Mouse (Mus musculus) forebrain, embryonic 14.5 days (tissue): ENCODE measurements at regions not wholly inside any gene's neighbourhood (a gene's known extent, or its start where the extent isn't known, plus 50 kb on each side); places are given as distances from the start of the nearest gene placed in this dataset.

Experiments
- ATAC-seq: fragments of 200-750 bp; cut with Nextera tagmentation; 2 replicates; pipeline ENCODE4 v1.8.0; 2017; ENCODE audit warnings: mild to moderate bottlenecking, moderate library complexity
- DNase-seq: peaks from one replicate; pipeline ENCODE4 v3.0.0-alpha.2; 2015; ENCODE audit warnings: low spot score
- H3K27ac ChIP-seq: fragments of 300-500 bp; sonication (generic); 2 replicates; pipeline ENCODE4 v1.5.1; 2014; ENCODE audit warnings: low read depth, mild to moderate bottlenecking, control low read depth, low read length, moderate library complexity
- H3K27me3 ChIP-seq: fragments of 300-500 bp; sonication (generic); replicated peaks from 2 replicates; pipeline ENCODE4 v1.6.1; 2014; ENCODE audit warnings: low read length, control low read depth, mixed read lengths; ENCODE audit not compliant: control insufficient read depth, insufficient read depth
- H3K36me3 ChIP-seq: fragments of 300-500 bp; sonication (generic); 2 replicates; pipeline ENCODE4 v1.6.1; 2014; ENCODE audit warnings: low read length, control low read depth; ENCODE audit not compliant: control insufficient read depth, insufficient read depth
- H3K4me1 ChIP-seq: fragments of 300-500 bp; sonication (generic); 2 replicates; pipeline ENCODE4 v1.6.1; 2014; ENCODE audit warnings: antibody characterized with exemption, low read length, control low read depth; ENCODE audit not compliant: control insufficient read depth, insufficient read depth
- H3K4me2 ChIP-seq: fragments of 300-500 bp; sonication (generic); 2 replicates; pipeline ENCODE4 v1.6.1; 2014; ENCODE audit warnings: mild to moderate bottlenecking, control low read depth, low read length
- H3K4me3 ChIP-seq: fragments of 300-500 bp; sonication (generic); 2 replicates; pipeline ENCODE4 v1.5.1; 2014; ENCODE audit warnings: low read depth, low read length, control low read depth
- H3K9ac ChIP-seq: fragments of 300-500 bp; sonication (generic); 2 replicates; pipeline ENCODE4 v1.6.1; 2014; ENCODE audit warnings: mild to moderate bottlenecking, low read length, control low read depth, moderate library complexity
- H3K9me3 ChIP-seq: fragments of 300-500 bp; sonication (generic); replicated peaks from 2 replicates; pipeline ENCODE4 v1.6.1; 2016; ENCODE audit warnings: low read length, control low read depth, mixed read lengths; ENCODE audit not compliant: control insufficient read depth
- WGBS: fragments of 180-500 bp; shearing (Covaris S2); extraction: QIAGEN DNeasy Blood & Tissue Kit; methylation state at CpG from one replicate; pipeline ENCODE4 v1.1.7; 2014; 5-methylcytosine and 5-hydroxymethylcytosine counted together

GRCm38 (mm10) chr13:115575052-115575891, 473.5 kb upstream of the Itga1 start:
- no peaks in the 10 kb centered on the region for H3K9me3 ChIP-seq
- no peaks in the 10 kb centered on the region for H3K36me3 ChIP-seq
- peak; percentile 89 for DNase-seq
- H3K4me1 ChIP-seq: peaks cover 3% of the 10 kb centered on the region; the same call in 1 of the 2 replicates
- 34% methylated on average over 6 of the region's 6 CpGs for WGBS
- no peak overlapping the region for H3K4me2 ChIP-seq
- 0 out of 2 replicates have a peak, but pooled peaks cover 3% of the 10 kb centered on the region for H3K27me3 ChIP-seq
- ATAC-seq: peak; percentile 93
- H3K27ac ChIP-seq: no peak overlapping the region
- H3K4me3 ChIP-seq: no peak overlapping the region
- no peak overlapping the region for H3K9ac ChIP-seq

- 69% methylated on average over 3 of the region's 3 CpGs for WGBS
- H3K27me3 ChIP-seq: no peaks in the 10 kb centered on the region
- H3K9me3 ChIP-seq: no peaks in the 10 kb centered on the region
- no peaks in the 10 kb centered on the region for H3K4me1 ChIP-seq
- H3K27ac ChIP-seq: no peak overlapping the region
- H3K36me3 ChIP-seq: no peaks in the 10 kb centered on the region
- H3K4me3 ChIP-seq: no peak overlapping the region
- 0 out of 2 replicates have a peak, but pooled peaks have one; percentile 23 for ATAC-seq
- DNase-seq: no peak
- no peak overlapping the region for H3K4me2 ChIP-seq
- H3K9ac ChIP-seq: no peak overlapping the region
These were observed 439.4 kb upstream of the Itga1 start for GRCm38 (mm10) chr13:115541167-115541566.

DNA sequence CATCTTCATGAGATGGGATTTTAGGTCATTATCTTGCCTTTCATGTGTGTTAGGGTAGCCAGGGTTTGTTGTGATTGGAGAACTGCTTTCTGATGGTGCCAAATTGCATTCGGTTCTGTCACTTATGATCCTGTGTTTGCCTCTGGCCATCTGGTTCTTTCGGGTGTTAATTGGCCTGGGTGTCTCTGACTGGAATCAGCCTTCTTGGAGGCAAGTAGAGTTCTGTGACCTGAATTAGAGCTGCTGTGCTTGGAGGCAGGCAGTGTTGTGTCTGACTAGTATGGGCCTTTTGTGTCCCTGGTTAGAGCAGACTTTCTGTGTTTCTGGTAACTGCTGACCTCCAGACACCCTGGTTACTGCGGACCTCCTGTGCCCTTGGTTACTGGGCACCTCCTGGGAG, 434.1 kb upstream of the Itga1 start:
- Histone ChIP-seq H3K9me3 (no peaks in the 10 kb centered on the region), H3K36me3 (no peaks in the 10 kb centered on the region), H3K27me3 (no peaks in the 10 kb centered on the region), H3K27ac (no peak overlapping the region), H3K4me3 (no peak overlapping the region), H3K4me2 (no peak overlapping the region), H3K9ac (no peak overlapping the region), H3K4me1 (no peaks in the 10 kb centered on the region)
- 61% methylated on average over 3 of the region's 3 CpGs for WGBS
- DNase-seq: peak; percentile 48
- ATAC-seq: peak; percentile 46; the same call in 1 of the 2 replicates

DNA sequence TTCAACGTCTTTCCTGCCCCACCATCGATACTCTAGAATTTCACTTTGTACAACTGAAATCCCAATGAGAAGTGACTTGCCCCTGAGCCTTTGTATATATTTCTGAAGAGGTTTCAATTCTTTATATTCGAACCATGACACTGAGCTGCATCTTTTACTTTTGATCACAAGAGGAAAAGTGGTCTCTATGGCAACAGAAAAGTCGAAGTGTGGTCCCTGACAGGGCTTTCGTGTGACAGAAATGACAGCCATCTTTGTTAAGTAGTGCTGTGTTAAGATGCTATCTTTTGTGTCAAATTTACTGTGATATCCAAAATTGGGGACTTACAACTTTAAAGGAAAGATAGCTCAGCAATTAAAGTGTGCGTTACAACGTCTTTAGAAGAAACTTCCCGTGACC, 412.1 kb upstream of the Itga1 start:
- Histone ChIP-seq H3K9ac (no peak overlapping the region), H3K4me3 (no peak overlapping the region), H3K27ac (no peak overlapping the region), H3K4me1 (no peaks in the 10 kb centered on the region), H3K4me2 (no peak overlapping the region), H3K36me3 (no peaks in the 10 kb centered on the region), H3K27me3 (no peaks in the 10 kb centered on the region), H3K9me3 (no peaks in the 10 kb centered on the region)
- peak; percentile 52 for DNase-seq
- ATAC-seq: 0 out of 2 replicates have a peak, but pooled peaks have one; percentile 20
- WGBS: 72% methylated on average over 8 of the region's 8 CpGs

DNA sequence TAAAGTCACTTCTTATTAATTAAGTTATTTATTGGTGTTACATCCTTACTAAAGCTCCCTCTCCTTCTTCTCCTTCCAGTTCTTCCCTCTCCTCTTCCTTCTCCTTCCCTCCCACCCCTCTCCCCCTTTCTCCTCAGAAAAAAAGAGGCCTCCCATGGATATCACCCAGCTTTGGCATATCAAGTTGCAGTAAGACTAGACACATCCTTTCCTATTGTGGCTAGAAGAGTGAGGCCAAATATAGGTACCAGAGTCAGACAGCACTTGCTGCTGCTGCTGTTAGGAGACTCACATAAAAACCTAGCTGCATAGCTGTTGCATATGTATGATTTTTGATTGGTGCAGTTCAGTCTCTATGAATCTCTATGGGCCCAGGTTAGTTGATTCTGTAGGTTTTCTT, 410.4 kb upstream of the Itga1 start:
- H3K9ac ChIP-seq: no peak overlapping the region
- H3K27ac ChIP-seq: no peak overlapping the region
- H3K36me3 ChIP-seq: no peaks in the 10 kb centered on the region
- no peaks in the 10 kb centered on the region for H3K27me3 ChIP-seq
- no peak overlapping the region for H3K4me3 ChIP-seq
- H3K4me2 ChIP-seq: no peak overlapping the region
- ATAC-seq (no peak), DNase-seq (no peak)
- H3K9me3 ChIP-seq: no peaks in the 10 kb centered on the region
- H3K4me1 ChIP-seq: no peaks in the 10 kb centered on the region

GRCm38 (mm10) chr13:115508646-115509045, 406.9 kb upstream of the Itga1 start:
- 54% methylated on average over 3 of the region's 3 CpGs for WGBS
- ATAC-seq (no peak; the same call in 1 of the 2 replicates), DNase-seq (peak; percentile 51)

DNA sequence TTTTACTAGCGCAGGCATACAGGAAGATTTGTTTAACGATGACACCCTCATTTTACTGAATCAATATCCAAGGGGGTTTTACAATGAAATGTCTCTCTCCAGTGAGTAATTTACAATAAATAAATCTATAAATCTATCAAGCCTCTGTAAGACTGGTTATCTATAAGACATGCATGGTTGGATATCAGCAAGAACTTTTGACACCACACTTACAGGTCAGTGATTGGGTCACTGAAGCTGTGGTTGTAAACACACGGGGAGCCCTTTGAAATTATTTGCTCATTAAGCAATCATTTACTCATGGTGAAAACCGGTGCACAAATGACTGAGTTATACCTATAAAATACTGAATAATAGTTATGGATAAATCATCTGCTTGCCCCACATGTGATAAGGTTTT, 392.6 kb upstream of the Itga1 start:
- H3K4me1 ChIP-seq: no peaks in the 10 kb centered on the region
- ATAC-seq (no peak), DNase-seq (no peak)
- H3K36me3 ChIP-seq: no peaks in the 10 kb centered on the region
- no peak overlapping the region for H3K27ac ChIP-seq
- H3K9me3 ChIP-seq: no peaks in the 10 kb centered on the region
- WGBS: 71% methylated on average over 4 of the region's 4 CpGs
- H3K4me2 ChIP-seq: no peak overlapping the region
- H3K9ac ChIP-seq: no peak overlapping the region
- H3K27me3 ChIP-seq: no peaks in the 10 kb centered on the region
- no peak overlapping the region for H3K4me3 ChIP-seq

More at GRCm38 (mm10) chr13:115508646-115509045, 406.9 kb upstream of the Itga1 start:
- no peaks in the 10 kb centered on the region for H3K4me1 ChIP-seq
- H3K27me3 ChIP-seq: no peaks in the 10 kb centered on the region
- no peak overlapping the region for H3K4me2 ChIP-seq
- no peaks in the 10 kb centered on the region for H3K9me3 ChIP-seq
- H3K4me3 ChIP-seq: no peak overlapping the region
- H3K9ac ChIP-seq: no peak overlapping the region
- no peaks in the 10 kb centered on the region for H3K36me3 ChIP-seq
- H3K27ac ChIP-seq: no peak overlapping the region

DNA sequence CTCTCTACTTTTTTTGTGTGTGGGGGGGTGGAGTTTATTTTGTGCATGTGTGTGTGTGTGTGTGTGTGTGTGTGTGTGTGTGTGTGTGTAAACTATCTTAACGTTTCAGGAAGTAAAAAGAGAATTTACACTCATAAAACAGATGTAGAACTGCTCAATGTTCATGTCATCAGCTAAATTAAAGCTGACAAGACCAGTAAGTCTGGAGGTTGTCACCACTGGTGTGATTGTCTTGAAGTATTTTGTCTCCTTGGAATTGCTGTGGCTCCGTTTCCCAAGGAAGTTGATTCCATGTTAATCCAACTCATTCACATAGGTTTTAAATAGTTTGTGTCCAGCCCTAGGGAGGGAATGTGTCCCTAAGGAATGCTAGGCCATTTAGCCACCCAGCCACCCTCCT, 374.1 kb upstream of the Itga1 start:
- Histone ChIP-seq H3K4me1 (no peaks in the 10 kb centered on the region), H3K9me3 (no peaks in the 10 kb centered on the region), H3K36me3 (no peaks in the 10 kb centered on the region), H3K4me3 (no peak overlapping the region), H3K9ac (no peak overlapping the region), H3K4me2 (no peak overlapping the region), H3K27me3 (no peaks in the 10 kb centered on the region), H3K27ac (no peak overlapping the region)
- 39% methylated on average over 2 of the region's 2 CpGs for WGBS
- ATAC-seq (no peak), DNase-seq (no peak)

DNA sequence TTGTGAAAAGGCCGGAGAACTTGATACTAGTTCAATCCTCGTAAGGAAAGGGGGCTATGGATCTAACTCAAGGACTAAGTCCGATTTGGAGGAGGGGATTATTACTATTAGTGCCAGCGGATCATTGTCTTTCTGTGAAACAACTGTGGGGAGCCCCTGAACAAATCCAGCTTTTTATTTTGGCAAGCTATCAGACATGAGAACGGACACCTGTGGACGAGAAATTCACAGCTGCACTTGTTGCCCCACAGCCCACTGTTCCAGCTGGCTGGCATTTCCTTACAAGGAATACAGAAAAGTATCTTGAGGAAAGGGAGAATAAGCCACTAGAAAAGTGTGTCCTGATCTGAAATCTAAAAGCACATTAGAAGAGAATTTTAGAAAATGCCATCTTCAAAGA, 363.9 kb upstream of the Itga1 start:
- no peak overlapping the region for H3K27ac ChIP-seq
- no peak overlapping the region for H3K9ac ChIP-seq
- no peak overlapping the region for H3K4me3 ChIP-seq
- H3K36me3 ChIP-seq: no peaks in the 10 kb centered on the region
- no peaks in the 10 kb centered on the region for H3K27me3 ChIP-seq
- DNase-seq (no peak), ATAC-seq (no peak)
- WGBS: 74% methylated on average over 6 of the region's 6 CpGs
- no peak overlapping the region for H3K4me2 ChIP-seq
- no peaks in the 10 kb centered on the region for H3K4me1 ChIP-seq
- no peaks in the 10 kb centered on the region for H3K9me3 ChIP-seq
